Mouse (Mus musculus) layer of hippocampus, postnatal 10 days (tissue): ENCODE results near the gene Arl3. TPM values are rescaled to one million over a fixed set of nuclear protein-coding genes. Genes with fewer than 3 reads are reported as not detected.

ENCODE experiments used
- DNase-seq, 2 experiments: peaks; one replicate each; pipeline ENCODE4 v3.0.0; 2021; ENCODE audit warnings: low spot score in 2 of 2
- total RNA-seq, 2 experiments: library from RNA; stranded (reverse); gene quantifications; 2 replicates each; pipeline ENCODE4 v1.2.3; 2021

Gene Arl3
- total RNA-seq, 2 experiments from 2014 or later = 133 to 138 TPM

DNA sequence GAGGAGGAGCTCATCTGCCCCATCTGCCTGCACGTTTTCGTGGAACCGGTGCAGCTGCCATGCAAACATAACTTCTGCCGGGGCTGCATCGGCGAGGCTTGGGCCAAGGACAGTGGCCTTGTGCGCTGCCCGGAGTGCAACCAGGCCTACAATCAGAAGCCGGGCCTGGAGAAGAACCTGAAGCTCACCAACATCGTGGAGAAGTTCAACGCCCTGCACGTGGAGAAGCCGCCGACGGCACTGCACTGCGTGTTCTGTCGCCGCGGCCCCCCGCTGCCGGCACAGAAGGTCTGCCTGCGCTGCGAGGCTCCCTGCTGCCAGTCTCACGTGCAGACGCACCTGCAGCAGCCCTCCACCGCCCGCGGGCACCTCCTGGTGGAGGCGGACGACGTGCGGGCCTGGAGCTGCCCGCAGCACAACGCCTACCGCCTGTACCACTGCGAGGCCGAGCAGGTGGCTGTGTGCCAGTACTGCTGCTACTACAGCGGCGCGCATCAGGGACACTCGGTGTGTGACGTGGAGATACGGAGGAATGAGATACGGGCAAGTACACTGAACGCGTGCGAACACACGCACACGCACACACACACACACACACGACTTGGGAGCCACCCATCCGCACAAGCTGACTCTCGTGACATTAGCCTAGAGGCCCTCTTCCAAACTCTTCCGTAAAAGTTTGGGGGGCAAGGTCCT, 70.4 kb downstream of the Arl3 start:
- DNase-seq = peak; percentile 78 to 82

- peak; percentile 75 to 83 for DNase-seq
Observed at GRCm38 (mm10) chr19:46502069-46502455, 70.9 kb downstream of the Arl3 start.

DNA sequence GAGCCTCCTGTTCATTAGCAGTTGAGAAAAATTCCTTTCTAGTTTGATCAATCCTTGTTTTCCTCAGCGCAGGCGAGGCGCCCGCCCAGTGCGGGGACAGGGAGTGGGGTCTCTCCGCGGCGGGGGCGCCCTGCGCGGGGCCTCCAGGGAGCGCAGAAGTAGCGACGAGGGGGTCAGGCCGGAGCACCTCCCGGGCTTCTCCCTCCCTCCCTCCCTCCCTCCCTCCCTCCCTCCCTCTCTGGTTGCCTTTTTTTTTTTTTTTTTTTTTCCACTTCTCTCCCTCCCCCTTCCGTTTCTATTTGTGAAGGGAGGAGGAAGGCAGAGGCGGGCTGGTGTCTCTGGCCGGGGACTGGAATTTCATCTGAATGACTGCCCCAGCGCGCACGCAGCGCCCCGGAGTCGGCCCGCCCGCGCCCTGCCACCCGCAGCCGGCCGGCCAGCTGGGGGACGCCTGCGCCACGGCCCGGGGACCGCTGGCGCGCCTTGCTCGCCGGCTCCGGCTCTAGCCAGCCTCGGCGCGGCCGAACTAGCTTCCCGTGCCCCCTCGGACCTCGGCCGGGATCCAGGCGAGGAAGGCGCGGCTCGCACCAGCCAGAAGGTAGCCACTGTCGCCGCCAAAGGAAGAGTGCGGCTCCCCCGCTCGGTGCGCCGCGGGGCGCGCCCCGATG, 71.5 kb downstream of the Arl3 start, which contains the start of gene Trim8:
Trim8 (plus strand) TSS at position 302 of the 668 bp plus-strand sequence.
- peak; percentile 81 to 85 for DNase-seq

GRCm38 (mm10) chr19:46500581-46501341, 72.2 kb downstream of the Arl3 start:
- peak in 1 of 2 experiments; percentile 72 for DNase-seq

DNA sequence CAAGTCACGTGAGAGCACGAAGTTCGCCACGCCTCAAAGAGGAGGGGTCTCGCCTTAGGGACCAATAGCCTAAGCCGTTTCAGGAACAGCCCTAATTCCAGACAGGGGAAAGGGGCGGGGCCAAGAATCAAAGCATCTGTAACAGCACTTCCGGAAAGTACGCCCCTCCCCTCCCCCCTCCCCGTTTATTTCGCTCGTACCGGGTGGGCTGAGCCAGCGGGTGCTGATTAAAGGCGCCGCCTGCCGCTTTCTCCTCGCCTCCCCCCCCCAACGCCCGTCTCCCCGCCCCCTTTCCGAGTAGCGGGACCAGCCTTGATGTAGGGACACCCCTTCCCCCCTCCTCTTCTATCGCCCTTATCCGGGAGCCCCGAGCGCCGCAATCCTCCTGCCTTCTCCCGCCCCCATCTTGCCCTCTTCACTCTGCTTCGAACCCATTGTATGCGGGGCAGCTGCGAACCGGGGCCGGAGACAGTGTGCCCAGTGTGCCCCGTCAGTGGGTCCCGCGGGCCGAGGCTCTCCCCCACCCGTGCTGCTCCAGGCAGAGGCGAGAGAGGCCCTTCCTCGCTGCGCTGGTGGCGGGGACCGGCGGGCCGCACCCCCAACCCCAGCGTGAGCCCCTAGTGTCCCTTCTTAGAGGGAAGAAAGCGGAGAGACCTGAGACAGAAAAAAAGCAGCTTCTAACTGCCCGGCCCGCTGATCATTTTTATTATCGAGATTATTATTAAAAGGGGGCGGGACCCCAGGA, 73.0 kb downstream of the Arl3 start:
- peak; percentile 92 to 94 for DNase-seq

DNA sequence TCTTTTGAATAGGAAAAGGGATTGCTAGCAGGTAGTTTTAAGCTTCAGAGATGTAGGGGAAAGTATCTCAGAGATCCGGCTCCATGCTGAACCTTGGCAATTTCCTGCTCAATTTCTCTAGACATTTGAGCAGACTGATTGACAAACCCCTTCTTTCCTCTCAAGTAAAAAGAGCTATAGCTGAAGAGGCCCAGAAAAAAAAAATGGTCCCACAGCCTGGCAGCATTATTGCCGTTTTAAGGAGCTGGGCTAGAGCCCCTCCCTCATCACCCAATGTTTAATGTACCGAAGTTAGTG, 73.5 kb downstream of the Arl3 start:
- DNase-seq = no peak

- DNase-seq = no peak
Observed at GRCm38 (mm10) chr19:46497230-46497629, 75.8 kb downstream of the Arl3 start.

GRCm38 (mm10) chr19:46495136-46495535, 77.9 kb downstream of the Arl3 start:
- no peak for DNase-seq

- DNase-seq = no peak
Observed at GRCm38 (mm10) chr19:46490634-46491033, 82.4 kb downstream of the Arl3 start.

DNA sequence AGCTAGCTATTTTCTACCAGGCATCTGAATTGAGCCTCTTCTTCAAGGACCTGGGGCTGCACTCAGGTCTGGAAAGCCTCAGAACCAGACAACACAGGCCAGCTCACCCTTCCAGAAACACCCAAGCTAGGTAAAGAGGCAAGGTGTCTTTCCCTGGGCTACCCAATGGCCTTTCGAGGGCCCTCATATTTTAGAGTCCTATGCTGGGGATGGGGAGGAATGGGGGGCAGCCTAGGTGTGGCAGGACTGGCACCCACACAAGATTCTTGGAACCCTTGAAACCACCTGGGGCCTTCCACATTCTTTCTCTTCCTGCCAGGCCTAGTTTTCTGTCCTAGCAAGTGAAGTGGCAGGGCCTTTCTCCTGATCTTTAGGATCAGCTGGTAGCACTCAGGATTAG, 83.5 kb downstream of the Arl3 start:
- no peak for DNase-seq

DNA sequence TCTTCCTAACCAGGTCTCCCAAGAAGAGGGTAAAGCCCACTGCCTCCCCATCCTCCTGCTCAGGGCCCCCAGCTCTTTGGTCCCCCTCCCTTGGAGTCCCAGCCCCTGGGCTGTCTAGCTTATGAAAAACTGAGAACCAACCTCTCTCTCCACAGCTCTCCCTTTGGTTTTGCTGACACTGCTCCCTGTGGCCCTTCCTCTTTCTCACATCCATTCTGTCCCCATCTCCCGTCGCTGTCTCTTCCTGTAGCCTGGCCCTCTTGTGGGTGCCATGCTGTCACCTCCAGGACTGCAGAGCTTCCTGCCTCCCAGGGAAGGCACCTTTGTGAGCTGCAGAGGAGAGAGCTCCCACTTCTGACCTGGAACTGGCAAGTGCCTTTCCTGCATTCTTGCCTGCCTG, 86.3 kb downstream of the Arl3 start:
- no peak for DNase-seq

- no peak for DNase-seq
Observed at GRCm38 (mm10) chr19:46485847-46486246, 87.2 kb downstream of the Arl3 start.

- peak; percentile 58 to 64 for DNase-seq
Observed at GRCm38 (mm10) chr19:46484518-46484917, 88.5 kb downstream of the Arl3 start.

DNA sequence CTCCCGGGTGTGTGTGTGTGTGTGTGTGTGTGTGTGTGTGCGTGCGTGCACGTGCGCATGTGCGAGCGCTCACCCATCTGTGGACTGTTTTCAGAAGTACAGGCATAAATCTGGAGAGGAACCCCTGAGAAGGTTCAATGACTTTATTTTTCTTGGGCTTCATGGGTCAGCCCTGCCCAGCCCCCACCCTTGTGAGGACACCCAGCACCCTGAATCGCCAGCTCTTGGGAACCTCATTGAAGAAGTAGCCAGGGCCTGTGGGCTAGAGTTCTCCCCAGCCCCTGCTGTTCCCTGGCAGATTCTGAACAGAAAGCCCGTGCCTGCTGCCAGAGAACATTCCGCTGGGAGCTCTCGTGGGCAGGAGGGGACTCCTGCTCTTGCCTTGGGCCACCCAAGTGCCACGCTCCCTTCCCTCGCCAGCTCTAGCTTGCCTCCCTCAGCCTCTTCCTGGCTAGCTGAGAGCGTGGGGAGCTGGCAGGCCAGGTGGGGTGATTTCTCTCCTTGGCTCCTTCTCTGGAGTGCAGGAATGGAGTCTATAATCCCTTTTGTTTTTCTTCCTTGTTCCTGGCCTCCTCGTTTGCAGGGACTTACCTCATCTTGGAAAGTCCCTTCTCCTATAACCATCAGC, 89.2 kb downstream of the Arl3 start:
- peak; percentile 70 to 76 for DNase-seq

GRCm38 (mm10) chr19:46482896-46483516, 90.0 kb downstream of the Arl3 start:
- peak in 1 of 2 experiments; percentile 16 for DNase-seq

GRCm38 (mm10) chr19:46481756-46482155, 91.2 kb downstream of the Arl3 start:
- DNase-seq = no peak

DNA sequence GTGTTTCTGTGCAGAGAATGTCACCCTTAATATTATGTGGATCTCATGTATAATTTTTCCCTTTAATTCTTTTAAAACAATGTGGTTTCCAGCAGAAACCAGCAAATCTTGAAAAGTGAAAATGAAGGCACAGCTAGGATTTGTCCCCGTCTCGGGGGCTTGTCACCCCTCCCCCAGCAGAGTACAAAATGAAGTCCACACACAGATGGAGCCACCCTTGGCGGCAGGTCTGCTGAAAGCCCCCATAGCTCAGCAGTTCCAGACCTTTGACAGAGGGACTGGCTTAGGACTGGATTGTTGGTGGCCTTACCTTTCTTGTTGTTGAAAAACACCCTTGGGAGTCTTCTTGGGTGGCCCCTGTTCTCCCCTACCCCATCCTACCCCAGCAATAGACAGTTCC, 91.6 kb downstream of the Arl3 start:
- DNase-seq = no peak
